ENCODE assay signal across 11 mouse cellular contexts in genomic region chr7:133230806-133231205, GRCm38 (mm10).
DNase-seq lines count a peak whose midpoint lies in the region; ATAC-seq and TF ChIP-seq lines count a peak whose summit lies in the region.
"Had no signal": no experiment of that assay in that cellular context is flagged by ENCODE, and none has a peak within 500 bp of the region (broad histone marks: within the 10 kb centered on the region; RNA-seq: fewer than 3 reads in every experiment).

No protein-coding gene starts in this region.

- peak; percentile 53; the same call in 1 of the 2 replicates for TF ChIP-seq CTCF in kidney, postnatal 0 days (IDR thresholded peaks at IDR 0.05; ENCODE audit: low read depth)
- TF ChIP-seq CTCF in brain, embryonic 14.5 days (IDR thresholded peaks at IDR 0.05; ENCODE audit: borderline replicate concordance, extremely low read depth, insufficient read depth, insufficient read length): peak; percentile 17; the same call in 1 of the 2 replicates

- H3K4me1 ChIP-seq in kidney, postnatal 0 days (replicated peaks; ENCODE audit: insufficient read depth, low read length): no peaks in the 10 kb centered on the region
- H3K4me1 ChIP-seq in forebrain, embryonic 13.5 days: no peaks in the 10 kb centered on the region; the same call in 1 of the 2 replicates
- H3K4me1 ChIP-seq: megakaryocyte, embryonic 14.5 days had no signal

- H3K9me3 ChIP-seq in kidney, postnatal 0 days (replicated peaks; ENCODE audit: low read length): no peaks in the 10 kb centered on the region
- H3K9me3 ChIP-seq in forebrain, embryonic 13.5 days (replicated peaks): no peaks in the 10 kb centered on the region
- H3K9me3 ChIP-seq: megakaryocyte, embryonic 14.5 days had no signal

- H3K27ac ChIP-seq in kidney, postnatal 0 days: no peak overlapping the region
- no peak overlapping the region for H3K27ac ChIP-seq in forebrain, embryonic 13.5 days

- H3K9ac ChIP-seq in kidney, postnatal 0 days (ENCODE audit: low read depth, low read length): no peak overlapping the region
- no peak overlapping the region for H3K9ac ChIP-seq in forebrain, embryonic 13.5 days
- H3K9ac ChIP-seq: liver, postnatal 0 days had no signal

- 59% methylated on average over 3 of the region's 3 CpGs for WGBS in kidney, postnatal 0 days
- 67% methylated on average over 3 of the region's 3 CpGs for WGBS in forebrain, embryonic 13.5 days

- TF ChIP-seq POLR2A in brain, embryonic 14.5 days (IDR thresholded peaks at IDR 0.05; ENCODE audit: borderline replicate concordance, extremely low read depth, insufficient read depth, insufficient read length, poor library complexity, severe bottlenecking): no peak

- no peaks in the 10 kb centered on the region for H3K27me3 ChIP-seq in kidney, postnatal 0 days (ENCODE audit: insufficient read depth, low read length)
- H3K27me3 ChIP-seq in forebrain, embryonic 13.5 days: no peaks in the 10 kb centered on the region

- no peak overlapping the region for H3K4me2 ChIP-seq in kidney, postnatal 0 days (ENCODE audit: low read length)
- H3K4me2 ChIP-seq in forebrain, embryonic 13.5 days: no peak overlapping the region

- no peak for DNase-seq in kidney, postnatal 0 days (ENCODE audit: low spot score)
- no peak for DNase-seq in kidney, adult 8-10 months
- peak; percentile 48 for DNase-seq in brain, adult 2 months (ENCODE audit: low read depth, low spot score)
- DNase-seq in brain, embryonic 14.5 days (ENCODE audit: low read depth): no peak
- peak; percentile 65 to 78 for DNase-seq in cerebellum, postnatal 14 days
- DNase-seq in heart, adult 11 months: no peak
- DNase-seq: liver, postnatal 0 days; right cerebral cortex, adult 18-20 months; spleen, adult 18-20 months had no signal

- H3K36me3 ChIP-seq in kidney, postnatal 0 days (ENCODE audit: insufficient read depth, low read length): no peaks in the 10 kb centered on the region
- H3K36me3 ChIP-seq in forebrain, embryonic 13.5 days (ENCODE audit: poor library complexity, severe bottlenecking): no peaks in the 10 kb centered on the region

- ATAC-seq in kidney, postnatal 0 days (replicated peaks; ENCODE audit: low FRiP score, low read depth): no peak
- ATAC-seq in forebrain, embryonic 13.5 days: no peak
- ATAC-seq: liver, postnatal 0 days had no signal

- no peak overlapping the region for H3K4me3 ChIP-seq in kidney, postnatal 0 days (replicated peaks; ENCODE audit: low read depth, low read length)
- no peak overlapping the region for H3K4me3 ChIP-seq in forebrain, embryonic 13.5 days
- H3K4me3 ChIP-seq: megakaryocyte, embryonic 14.5 days had no signal

Comparison
In these comparisons a context has a peak if more than half of its experiments do, and no peak if none do; other contexts are left out.
1. DNase-seq: peak in brain, adult 2 months (single experiment) and cerebellum, postnatal 14 days (2 of 2); none in kidney, postnatal 0 days (single experiment), kidney, adult 8-10 months (0 of 2), brain, embryonic 14.5 days (single experiment) and heart, adult 11 months (single experiment).